In the genomic region with DNA sequence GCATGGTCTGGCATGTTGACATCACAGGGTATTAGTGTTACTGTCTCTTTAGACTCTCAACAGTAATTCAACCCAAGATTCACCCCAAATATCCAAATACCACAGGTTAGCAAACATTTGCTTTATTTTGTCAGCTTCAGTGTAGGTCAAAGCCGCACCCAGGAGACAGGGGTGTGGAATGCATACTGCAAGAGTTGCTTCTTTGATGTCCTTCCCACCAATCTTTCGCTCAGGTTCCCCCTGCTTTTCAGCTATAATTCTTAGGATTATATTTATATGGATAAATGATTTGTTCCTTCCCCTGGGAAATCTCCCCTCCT, we compare ENCODE assay signal across 24 mouse cellular contexts.
"Had no signal": no experiment of that assay in that cellular context is flagged by ENCODE, and none has a peak within 500 bp of the region (broad histone marks: within the 10 kb centered on the region; RNA-seq: fewer than 3 reads in every experiment).

No protein-coding gene starts in this region.

- H3K4me1 ChIP-seq: liver, embryonic 13.5 days; liver, embryonic 15.5 days; lung, embryonic 15.5 days; megakaryocyte, embryonic 14.5 days; midbrain, embryonic 10.5 days; midbrain, embryonic 13.5 days; neural tube, embryonic 13.5 days; neural tube, embryonic 15.5 days had no signal

- H3K9me3 ChIP-seq: liver, embryonic 13.5 days; liver, embryonic 15.5 days; lung, embryonic 15.5 days; megakaryocyte, embryonic 14.5 days; midbrain, embryonic 10.5 days; midbrain, embryonic 13.5 days; neural tube, embryonic 13.5 days; neural tube, embryonic 15.5 days had no signal

- H3K27ac ChIP-seq: liver, embryonic 13.5 days; liver, embryonic 15.5 days; lung, embryonic 15.5 days; macrophage; midbrain, embryonic 10.5 days; midbrain, embryonic 13.5 days; neural tube, embryonic 13.5 days; neural tube, embryonic 15.5 days had no signal

- DNase-seq: liver, embryonic 13.5 days; liver, postnatal 0 days; lung, adult 2 months; lung, postnatal 14 days; lung, postnatal 36 days; right cerebral cortex, adult 18-20 months; right cerebral cortex, postnatal 25 days; right cerebral cortex, postnatal 4 days; spleen, adult 18-20 months; thymus, adult 2 months; thymus, postnatal 25 days; thymus, postnatal 4 days had no signal

- H3K4me3 ChIP-seq: liver, embryonic 13.5 days; liver, embryonic 15.5 days; lung, embryonic 15.5 days; megakaryocyte, embryonic 14.5 days; midbrain, embryonic 10.5 days; midbrain, embryonic 13.5 days; myocyte; neural tube, embryonic 13.5 days; neural tube, embryonic 15.5 days had no signal

- H3K9ac ChIP-seq: liver, embryonic 13.5 days; liver, embryonic 15.5 days; liver, postnatal 0 days; lung, embryonic 15.5 days; midbrain, embryonic 13.5 days; neural tube, embryonic 13.5 days; neural tube, embryonic 15.5 days had no signal

- H3K36me3 ChIP-seq: liver, embryonic 13.5 days; liver, embryonic 15.5 days; lung, embryonic 15.5 days; midbrain, embryonic 10.5 days; midbrain, embryonic 13.5 days; neural tube, embryonic 13.5 days; neural tube, embryonic 15.5 days had no signal

- H3K27me3 ChIP-seq: liver, embryonic 13.5 days; liver, embryonic 15.5 days; lung, embryonic 15.5 days; megakaryocyte, embryonic 14.5 days; midbrain, embryonic 13.5 days; neural tube, embryonic 13.5 days; neural tube, embryonic 15.5 days had no signal

- H3K4me2 ChIP-seq: liver, embryonic 11.5 days; liver, embryonic 13.5 days; liver, embryonic 15.5 days; lung, embryonic 15.5 days; midbrain, embryonic 13.5 days; neural tube, embryonic 13.5 days; neural tube, embryonic 15.5 days had no signal

- ATAC-seq: liver, postnatal 0 days; lung, postnatal 0 days; midbrain, embryonic 13.5 days; midbrain, embryonic 16.5 days had no signal
